Mouse (Mus musculus) cerebellum, postnatal 36 days (tissue): ENCODE measurements around the gene Iqsec1.

Experiments
- DNase-seq, 2 experiments: peaks; one replicate each; pipeline ENCODE4 v3.0.0; 2021 to 2022; ENCODE audit warnings: mixed read lengths in 2 of 2

The Iqsec1 gene

GRCm38 (mm10) chr6:90702197-90702596 is 286.3 kb downstream of the Iqsec1 start:
- DNase-seq: peak; percentile 43 to 48

DNA sequence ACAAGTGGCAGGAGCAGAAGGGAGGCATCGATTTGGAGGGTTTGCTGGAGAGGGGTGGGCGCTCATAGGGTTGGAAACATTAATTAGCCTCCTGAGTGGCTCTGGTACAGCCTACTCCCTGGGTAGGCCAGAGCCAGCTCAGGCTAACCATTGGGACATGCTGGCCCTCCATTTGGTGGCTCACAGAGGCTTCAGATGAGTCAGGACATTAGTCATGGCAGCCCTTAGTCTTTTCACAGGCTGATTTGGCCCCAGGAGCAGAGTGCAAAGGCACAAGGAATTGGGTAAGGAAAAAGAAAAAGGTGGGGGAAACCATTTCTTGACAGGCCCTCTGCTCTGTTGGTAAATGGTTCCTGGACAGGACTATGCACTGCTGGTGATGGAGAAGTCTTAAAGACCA is 287.1 kb downstream of the Iqsec1 start:
- DNase-seq: no peak

DNA sequence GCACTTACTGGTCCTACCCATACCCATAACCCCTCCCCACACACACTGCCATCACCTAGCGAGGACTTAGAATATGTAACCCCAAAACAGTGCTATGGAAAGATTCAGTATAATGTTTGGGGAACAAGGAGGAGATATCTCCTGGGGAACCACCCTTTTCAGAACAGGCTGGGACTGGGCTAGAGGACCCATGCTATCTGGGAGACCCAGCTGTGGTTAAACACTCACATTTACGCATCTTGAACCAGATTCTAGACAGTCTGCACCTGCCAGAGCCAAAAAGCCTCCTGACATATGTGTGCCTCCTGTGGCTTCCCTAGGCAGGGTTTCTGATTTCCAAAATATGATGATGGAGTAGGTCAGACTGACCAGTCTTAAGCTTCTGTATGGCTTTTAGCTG is 287.7 kb downstream of the Iqsec1 start:
- DNase-seq: no peak

- no peak for DNase-seq
Observed at GRCm38 (mm10) chr6:90700068-90700467, 288.4 kb downstream of the Iqsec1 start.

GRCm38 (mm10) chr6:90698843-90699242 is 289.6 kb downstream of the Iqsec1 start:
- no peak for DNase-seq

- peak in 1 of 2 experiments; percentile 55 for DNase-seq
Observed at GRCm38 (mm10) chr6:90695754-90696153, 292.7 kb downstream of the Iqsec1 start.

DNA sequence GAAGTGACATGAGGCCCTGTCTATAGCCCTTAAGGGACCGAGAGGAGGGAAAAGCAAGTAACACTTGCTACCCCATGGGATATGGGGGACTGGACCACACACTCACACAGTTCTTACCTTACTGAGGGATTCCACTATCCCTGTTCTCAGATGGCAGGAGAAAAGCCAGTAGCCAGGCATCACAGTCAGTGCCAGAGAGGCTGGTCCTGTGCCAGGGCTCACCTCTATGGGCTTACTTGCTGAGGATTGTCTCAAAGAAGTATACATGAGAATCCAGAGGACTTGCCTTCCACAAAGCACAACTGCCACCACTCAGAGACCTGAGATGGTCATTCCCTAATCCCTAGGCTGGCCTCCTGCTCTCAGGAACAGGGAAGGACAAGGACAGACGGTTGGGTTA is 296.1 kb downstream of the Iqsec1 start:
- DNase-seq: peak; percentile 77 to 78

DNA sequence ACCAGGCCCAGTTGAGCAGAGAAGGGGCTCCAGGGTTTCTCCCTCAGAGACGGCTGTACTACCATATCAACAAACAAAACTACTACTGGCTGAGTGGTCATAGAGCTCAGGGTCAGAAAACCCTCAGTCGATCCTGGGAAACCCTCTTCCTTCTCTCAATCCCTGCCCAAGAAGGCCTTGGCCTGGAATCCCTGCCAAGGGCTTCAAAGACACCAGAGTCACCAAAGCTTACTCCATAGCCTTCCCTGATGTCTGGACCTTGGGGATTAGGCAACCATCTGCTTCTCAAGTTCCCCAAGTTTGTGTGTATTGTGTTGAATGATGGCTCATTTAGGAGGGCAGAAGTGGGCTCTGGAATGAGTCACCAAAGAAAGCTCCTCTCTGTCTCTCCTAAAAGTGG is 296.6 kb downstream of the Iqsec1 start:
- DNase-seq: no peak

- DNase-seq: no peak
Observed at GRCm38 (mm10) chr6:90689500-90689899, 299.0 kb downstream of the Iqsec1 start.

GRCm38 (mm10) chr6:90688742-90689141 is 299.7 kb downstream of the Iqsec1 start:
- no peak for DNase-seq

GRCm38 (mm10) chr6:90688003-90688402 is 300.5 kb downstream of the Iqsec1 start:
- no peak for DNase-seq

DNA sequence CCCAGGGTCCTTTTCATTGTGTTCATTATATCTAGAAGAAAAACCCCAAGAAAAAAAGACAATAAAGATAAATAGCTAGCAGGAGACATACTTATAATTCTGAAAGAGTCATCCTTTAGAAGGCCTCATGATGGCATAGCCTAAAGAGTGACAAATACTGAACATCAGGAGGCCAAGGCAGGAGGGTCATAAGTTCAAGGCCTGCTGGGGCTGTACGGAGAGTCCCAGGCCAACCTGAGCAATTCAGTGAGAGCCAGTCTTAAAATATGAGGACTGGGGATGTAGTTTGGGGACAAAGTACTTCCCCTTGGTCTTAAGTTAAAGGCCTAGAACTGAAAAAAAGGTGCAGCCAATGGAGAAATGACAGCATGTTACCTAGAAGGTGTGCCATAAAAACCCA is 301.7 kb downstream of the Iqsec1 start:
- no peak for DNase-seq

DNA sequence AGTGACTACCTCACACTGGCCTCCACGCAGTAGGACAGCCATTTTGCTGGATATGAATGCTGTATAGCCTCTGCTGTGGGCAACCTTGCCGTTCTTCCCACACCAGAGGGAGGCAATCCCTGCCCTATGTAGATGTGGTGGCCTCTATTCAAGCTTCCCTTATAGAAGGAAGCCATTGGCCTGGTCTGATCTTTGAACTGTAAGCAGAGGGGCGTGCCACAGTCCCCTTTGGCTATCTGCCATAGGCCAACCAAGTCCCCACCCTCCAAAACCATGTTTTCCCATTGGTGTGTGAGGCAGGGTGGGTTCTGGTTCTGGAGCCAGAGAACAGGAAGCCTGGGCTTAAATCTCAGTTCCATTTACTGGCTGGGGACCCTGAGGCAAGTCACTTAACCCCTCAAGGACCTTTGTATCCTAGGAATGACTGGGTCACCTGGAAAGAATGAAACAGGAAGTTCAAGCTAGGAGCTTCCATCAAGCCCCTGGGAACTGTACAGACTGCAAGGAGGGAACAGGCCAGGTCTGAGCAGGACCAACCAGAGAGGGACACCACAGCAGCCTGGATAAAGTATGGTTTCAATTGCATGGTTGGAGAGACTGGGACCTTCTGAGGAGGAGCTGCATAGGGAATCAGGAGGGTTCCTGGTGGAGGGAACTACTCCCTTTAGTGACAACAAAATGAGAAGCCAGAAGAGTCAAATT is 304.5 kb downstream of the Iqsec1 start:
- no peak for DNase-seq

DNA sequence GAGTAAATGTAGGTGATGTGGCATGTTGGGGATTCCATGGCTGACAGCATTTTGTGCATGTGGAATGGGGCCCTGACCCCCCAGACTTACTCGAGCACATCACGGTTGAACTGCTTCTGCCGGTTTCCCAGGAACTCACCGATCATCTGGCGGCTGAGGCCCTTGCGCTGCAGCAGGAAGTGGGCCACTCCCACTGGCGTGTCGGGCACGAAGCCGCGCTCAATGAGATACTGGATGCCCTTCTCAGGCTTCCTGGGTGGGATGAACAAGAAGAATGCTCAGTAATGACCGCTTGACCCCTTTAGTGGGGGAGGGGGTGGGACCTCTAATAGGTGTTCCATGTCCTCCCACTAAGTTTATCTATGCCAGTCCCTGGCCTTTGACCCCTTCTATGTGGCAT is 308.1 kb downstream of the Iqsec1 start:
- DNase-seq: no peak

DNA sequence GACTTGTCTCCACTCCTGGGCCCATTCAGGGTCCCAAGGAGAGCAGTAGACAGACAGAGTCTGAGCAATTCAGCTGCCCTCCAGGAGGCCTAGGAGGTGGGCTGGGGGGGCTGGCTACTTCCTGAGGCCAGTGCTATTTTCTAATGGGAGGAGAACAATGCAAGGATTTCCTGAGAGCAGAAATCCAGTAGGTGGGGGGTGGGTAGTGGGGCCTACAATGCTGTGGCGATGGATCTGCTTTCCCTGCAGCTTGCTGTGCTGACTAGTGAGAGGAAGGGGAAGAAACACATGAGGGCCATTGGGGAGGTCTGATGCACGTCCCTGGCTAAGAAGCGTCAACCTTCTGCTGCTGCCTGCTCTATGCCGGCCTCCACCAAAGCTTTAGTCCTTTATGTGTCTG is 309.7 kb downstream of the Iqsec1 start:
- no peak for DNase-seq

- DNase-seq: no peak
Observed at GRCm38 (mm10) chr6:90668693-90669092, 319.8 kb downstream of the Iqsec1 start.

DNA sequence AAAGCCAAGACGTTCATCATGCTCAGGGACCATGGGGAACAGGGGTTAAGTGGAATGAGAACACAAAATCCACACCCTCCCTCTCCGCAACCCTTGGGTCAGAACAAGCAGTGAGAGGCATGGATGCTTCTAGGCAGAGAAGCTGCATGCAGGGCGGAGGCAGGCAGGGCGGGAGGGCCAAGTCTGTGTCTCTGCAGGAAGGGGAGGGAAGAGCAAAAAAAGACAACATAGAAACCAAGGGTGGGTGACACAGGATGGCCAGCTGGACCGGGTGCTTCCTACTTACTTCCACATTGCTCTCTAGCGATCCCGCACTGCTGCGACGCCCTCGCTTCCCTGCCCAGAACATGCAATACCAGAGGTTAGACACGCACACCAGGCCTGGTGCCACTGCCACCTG is 324.7 kb downstream of the Iqsec1 start:
- no peak for DNase-seq

DNA sequence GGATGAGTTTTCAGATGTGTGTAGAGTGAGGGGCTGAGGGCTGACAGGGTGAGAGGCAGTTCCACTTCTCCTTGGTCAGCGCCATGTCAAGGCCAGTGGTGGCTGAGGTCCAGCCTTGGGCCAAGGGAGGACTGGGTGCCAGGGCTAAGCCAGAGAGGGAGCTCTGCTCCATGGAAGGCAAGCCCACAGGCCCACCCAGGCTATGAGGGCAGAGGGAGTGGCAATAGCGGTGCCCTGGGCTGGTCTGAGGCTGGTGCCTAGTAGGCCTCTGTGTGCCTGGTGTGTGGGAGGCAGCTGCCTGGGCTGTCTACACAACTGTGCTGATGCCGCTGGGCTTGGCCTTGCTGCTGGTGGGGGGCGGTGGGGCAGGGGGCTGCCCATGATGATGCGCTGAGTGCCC is 326.3 kb downstream of the Iqsec1 start:
- no peak for DNase-seq

DNA sequence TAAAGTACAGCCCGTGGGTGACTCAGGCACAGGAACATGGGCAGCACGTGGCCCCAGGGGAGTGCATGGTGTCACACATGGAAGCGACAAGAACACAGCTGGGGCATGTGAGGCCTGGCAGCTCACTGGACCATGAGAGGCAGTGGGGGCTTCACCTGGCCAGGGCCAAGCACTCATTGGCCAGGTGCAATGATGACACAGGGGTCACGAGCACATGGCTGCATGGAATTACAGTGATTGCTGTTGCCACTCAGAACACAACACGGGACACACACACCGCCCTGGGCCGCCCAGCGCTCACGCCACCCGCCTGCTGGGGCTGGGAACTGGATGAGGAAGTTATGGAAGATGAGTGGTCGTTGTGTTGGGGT is 327.5 kb downstream of the Iqsec1 start:
- DNase-seq: no peak

GRCm38 (mm10) chr6:90660398-90661028 is 328.0 kb downstream of the Iqsec1 start:
- no peak for DNase-seq

- no peak for DNase-seq
Observed at GRCm38 (mm10) chr6:90659913-90660312, 328.6 kb downstream of the Iqsec1 start.

DNA sequence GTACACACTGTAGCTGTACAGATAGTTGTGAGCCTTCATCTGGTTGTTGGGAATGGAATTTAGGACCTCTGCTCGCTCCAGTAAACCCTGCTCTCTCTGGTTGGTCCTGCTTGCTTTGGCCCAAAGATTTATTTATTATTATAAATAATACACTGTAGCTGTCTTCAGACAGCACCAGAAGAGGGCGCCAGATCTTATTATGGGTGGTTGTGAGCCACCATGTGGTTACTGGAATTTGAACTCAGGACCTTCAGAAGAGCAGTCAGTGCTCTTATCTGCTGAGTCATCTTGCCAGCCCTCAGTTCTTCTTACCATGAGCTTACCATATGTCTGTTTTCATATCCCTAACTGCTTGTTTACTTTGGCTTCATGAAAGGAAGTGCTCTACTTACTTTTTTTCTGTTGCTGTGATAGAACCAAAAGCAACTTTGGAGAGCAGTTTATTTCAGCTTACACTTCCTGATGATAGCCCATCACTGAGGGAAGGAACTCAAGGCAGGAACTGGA is 332.1 kb downstream of the Iqsec1 start:
- peak in 1 of 2 experiments; percentile 29 for DNase-seq

DNA sequence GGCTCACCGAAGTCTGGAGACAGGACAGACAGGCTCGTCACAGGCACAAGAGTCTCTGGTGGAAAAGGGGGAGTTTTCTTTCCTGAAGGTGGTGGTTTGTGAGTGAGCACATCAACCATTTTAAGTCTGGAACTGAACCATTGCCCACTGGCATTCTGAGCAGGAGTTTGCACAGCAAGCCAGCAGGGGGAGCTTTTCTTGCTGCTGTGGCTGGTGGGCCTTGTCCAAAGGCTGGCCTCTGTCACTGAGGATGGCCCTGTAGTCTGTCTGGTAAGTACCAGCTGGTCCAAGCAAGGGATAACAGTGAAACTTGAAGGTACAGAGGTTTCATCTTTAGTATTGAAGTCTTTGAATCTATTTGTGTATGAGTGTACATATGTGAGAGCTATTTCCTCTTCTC is 334.7 kb downstream of the Iqsec1 start:
- peak; percentile 61 to 63 for DNase-seq

DNA sequence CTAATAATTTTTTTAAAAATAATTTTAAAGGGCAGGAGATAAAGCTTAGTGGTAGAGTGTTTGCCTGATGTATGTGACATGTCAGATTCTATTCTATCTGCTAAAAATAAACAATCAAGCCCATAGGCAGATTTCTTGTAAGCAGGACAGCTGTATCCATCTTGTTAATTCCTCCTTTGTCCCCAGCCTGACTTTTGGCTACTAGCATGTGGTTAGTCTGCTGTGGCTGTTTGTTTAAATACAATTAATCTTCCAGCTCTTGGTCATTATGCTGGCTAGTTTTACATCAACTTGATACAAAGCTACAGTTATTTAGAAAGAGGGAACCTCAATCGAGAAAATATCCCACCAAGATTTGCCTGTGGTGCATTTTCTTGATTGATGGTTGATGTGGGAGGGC is 337.9 kb downstream of the Iqsec1 start:
- no peak for DNase-seq

DNA sequence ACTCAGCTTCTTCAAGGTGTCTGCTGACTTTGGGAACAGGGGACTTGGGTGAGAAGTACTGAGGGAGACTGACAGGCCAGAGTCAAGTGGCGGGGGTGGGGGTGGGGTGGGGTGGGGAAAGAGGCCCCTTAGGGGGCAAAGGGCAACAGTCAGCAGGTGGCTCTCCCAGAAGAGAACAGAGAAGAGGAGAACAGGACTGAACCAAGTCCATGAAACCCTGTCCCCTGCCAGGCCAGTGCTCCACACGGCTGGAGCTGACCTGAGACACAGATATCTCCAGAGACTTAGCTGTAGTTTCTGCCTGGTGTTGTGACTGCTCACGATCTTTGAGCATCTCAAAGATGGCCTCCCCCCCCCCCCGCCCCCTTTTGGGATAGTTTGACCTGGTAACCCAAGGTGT is 339.2 kb downstream of the Iqsec1 start:
- no peak for DNase-seq
